Mouse (Mus musculus) midbrain, embryonic 11.5 days (tissue): Measurements from ENCODE around the gene Carf. TPM values are rescaled to one million over a fixed set of nuclear protein-coding genes. Genes with fewer than 3 reads are reported as not detected.
"Not testable (repeated sequence)": the region's sequence is repeated elsewhere in the genome, so short reads cannot be mapped to it uniquely, and the experiment has no call there.

Experiments
- ATAC-seq: fragments of 200-750 bp; cut with Nextera tagmentation; 2 replicates; pipeline ENCODE4 v1.8.0; 2017; ENCODE audit warnings: moderate TSS enrichment, moderate library complexity; ENCODE audit not compliant: low FRiP score
- DNase-seq: peaks from one replicate; pipeline ENCODE4 v3.0.0; 2015; ENCODE audit warnings: low spot score; ENCODE audit errors: missing footprints
- H3K27ac ChIP-seq: fragments of 300-500 bp; sonication (generic); 2 replicates; pipeline ENCODE4 v1.5.1; 2014; ENCODE audit warnings: low read depth, low read length
- H3K27me3 ChIP-seq: fragments of 300-500 bp; sonication (generic); 2 replicates; pipeline ENCODE4 v1.6.1; 2014; ENCODE audit warnings: mild to moderate bottlenecking, low read length, moderate library complexity, mixed read lengths; ENCODE audit not compliant: control insufficient read depth, insufficient read depth
- H3K36me3 ChIP-seq: fragments of 300-500 bp; sonication (generic); 2 replicates; pipeline ENCODE4 v1.6.1; 2014; ENCODE audit warnings: mild to moderate bottlenecking, low read length, moderate library complexity, mixed read lengths; ENCODE audit not compliant: control insufficient read depth, insufficient read depth
- H3K4me1 ChIP-seq: fragments of 300-500 bp; sonication (generic); 2 replicates; pipeline ENCODE4 v1.6.1; 2014; ENCODE audit warnings: low read length; ENCODE audit not compliant: control insufficient read depth, insufficient read depth
- H3K4me2 ChIP-seq: fragments of 300-500 bp; sonication (generic); 2 replicates; pipeline ENCODE4 v1.6.1; 2014; ENCODE audit warnings: mild to moderate bottlenecking, moderate library complexity
- H3K4me3 ChIP-seq: fragments of 300-500 bp; sonication (generic); 2 replicates; pipeline ENCODE4 v1.5.1; 2014; ENCODE audit warnings: low read depth, low read length
- H3K9ac ChIP-seq: fragments of 300-500 bp; sonication (generic); 2 replicates; pipeline ENCODE4 v1.6.1; 2014; ENCODE audit warnings: low read length
- H3K9me3 ChIP-seq: fragments of 300-500 bp; sonication (generic); 2 replicates; pipeline ENCODE4 v1.6.1; 2016; ENCODE audit warnings: low read length; ENCODE audit not compliant: control insufficient read depth
- WGBS: fragments of 180-500 bp; shearing (Covaris S2); extraction: QIAGEN DNeasy Blood & Tissue Kit; methylation state at CpG from one replicate; pipeline ENCODE4 v1.1.7; 2014; 5-methylcytosine and 5-hydroxymethylcytosine counted together
- polyA plus RNA-seq: library from polyadenylated mRNA; unstranded; fragments of >200 nt; fragmentation: Nextera tagmentation; extraction: Ambion mirVana; gene quantifications from 2 replicates; pipeline ENCODE4 v1.2.1, GENCODE M21; 2014

Gene Carf
- polyA plus RNA-seq, 1 experiment from 2014 or later: 6.7 TPM

DNA sequence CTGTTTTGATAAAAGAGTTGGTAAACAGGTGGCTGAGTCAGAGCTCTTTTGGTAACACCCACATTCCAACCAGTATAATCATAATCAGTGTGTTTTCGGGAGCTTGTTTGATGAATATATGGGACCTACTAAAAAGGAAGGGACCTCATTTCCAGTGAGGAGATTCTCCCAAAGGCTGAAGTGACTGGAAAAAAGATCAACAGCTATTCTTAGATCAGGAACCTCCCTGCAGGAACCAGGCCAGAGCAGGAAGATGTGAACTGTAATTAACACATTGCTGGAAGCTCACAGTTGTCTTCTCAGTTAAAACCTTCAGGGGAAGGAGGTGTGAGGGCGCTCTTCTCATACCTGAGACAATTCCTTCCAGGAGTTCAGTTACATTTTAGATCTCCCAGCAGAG is 71.6 kb downstream of the Carf start:
- Histone ChIP-seq H3K36me3 (no peaks in the 10 kb centered on the region), H3K4me1 (no peaks in the 10 kb centered on the region), H3K4me3 (no peak overlapping the region), H3K9ac (no peak overlapping the region), H3K27ac (no peak overlapping the region), H3K4me2 (no peak overlapping the region), H3K9me3 (no peaks in the 10 kb centered on the region), H3K27me3 (no peaks in the 10 kb centered on the region)
- ATAC-seq (no peak), DNase-seq (no peak)
- whole genome bisulfite sequencing: 78% methylated on average over 2 of the region's 2 CpGs

DNA sequence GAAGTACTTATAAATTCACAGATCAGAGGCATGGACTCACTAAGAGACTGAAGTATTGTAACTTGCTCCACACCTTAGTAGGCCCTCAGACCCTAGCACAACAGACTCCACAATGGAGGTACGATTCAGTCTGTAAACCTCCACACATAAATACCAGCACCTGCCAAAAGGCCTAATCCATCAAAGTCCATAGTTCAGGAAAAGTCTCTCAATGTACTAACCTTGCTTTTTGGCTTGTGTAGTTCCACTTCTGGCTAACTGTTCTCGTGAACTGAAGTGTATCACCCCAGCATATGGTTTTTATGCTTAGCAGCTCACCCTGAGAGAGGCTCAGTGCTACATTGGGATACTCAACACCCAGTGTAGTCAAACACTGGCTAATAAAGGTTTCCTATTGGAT is 72.2 kb downstream of the Carf start:
- Histone ChIP-seq H3K9ac (no peak overlapping the region), H3K27ac (no peak overlapping the region), H3K9me3 (no peaks in the 10 kb centered on the region), H3K4me2 (no peak overlapping the region), H3K36me3 (no peaks in the 10 kb centered on the region), H3K27me3 (no peaks in the 10 kb centered on the region), H3K4me3 (no peak overlapping the region), H3K4me1 (no peaks in the 10 kb centered on the region)
- ATAC-seq (no peak), DNase-seq (no peak)
- WGBS: 84% methylated on average over 2 of the region's 2 CpGs

DNA sequence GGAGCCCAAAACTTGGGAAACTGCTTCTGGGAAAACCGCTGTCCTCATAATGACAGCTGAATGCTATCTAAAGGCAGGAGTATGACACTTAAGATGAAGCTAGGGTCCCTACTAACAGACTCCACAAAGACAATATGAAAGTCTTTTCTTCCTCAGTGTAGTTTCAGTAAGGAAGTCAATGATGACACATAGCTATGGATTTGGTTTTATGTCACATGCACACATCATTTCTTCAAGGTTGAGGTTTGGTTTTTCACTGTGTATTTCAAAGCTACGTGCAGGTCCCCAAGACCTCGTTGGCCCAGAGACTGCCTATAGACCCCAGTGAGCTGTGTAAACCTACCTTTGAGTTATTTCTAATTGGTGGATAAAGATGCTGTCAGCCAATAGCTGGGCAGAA is 75.1 kb downstream of the Carf start:
- WGBS: 85% methylated on average over 3 of the region's 3 CpGs
- Histone ChIP-seq H3K27me3 (no peaks in the 10 kb centered on the region), H3K4me3 (no peak overlapping the region), H3K36me3 (no peaks in the 10 kb centered on the region), H3K27ac (no peak overlapping the region), H3K9ac (no peak overlapping the region), H3K4me2 (no peak overlapping the region), H3K4me1 (no peaks in the 10 kb centered on the region), H3K9me3 (no peaks in the 10 kb centered on the region)
- no peak for ATAC-seq
- no peak for DNase-seq

DNA sequence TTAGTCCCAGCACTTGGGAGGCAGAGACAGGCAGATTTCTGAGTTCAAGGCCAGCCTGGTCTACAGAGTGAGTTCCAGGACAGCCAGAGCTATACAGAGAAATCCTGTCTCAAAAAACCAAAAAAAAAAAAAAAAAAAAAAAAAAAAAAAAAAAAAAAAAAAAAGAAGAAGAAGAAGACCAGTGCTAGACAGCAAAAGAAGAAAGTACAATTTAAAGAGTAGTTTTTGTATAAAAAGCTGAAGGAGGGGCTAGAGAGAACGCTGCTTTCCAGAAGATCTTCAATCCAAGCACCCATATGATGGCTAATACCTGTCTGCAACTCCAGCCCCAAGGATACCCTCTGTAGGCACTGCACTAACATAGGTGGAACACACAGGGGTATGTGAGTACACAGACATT is 79.8 kb downstream of the Carf start:
- not testable (repeated sequence) for H3K9me3 ChIP-seq, H3K9ac ChIP-seq, H3K27me3 ChIP-seq, ATAC-seq, H3K27ac ChIP-seq, H3K4me1 ChIP-seq, H3K4me2 ChIP-seq, H3K36me3 ChIP-seq, H3K4me3 ChIP-seq, DNase-seq
- 87% methylated on average over 1 of the region's 1 CpGs for WGBS

DNA sequence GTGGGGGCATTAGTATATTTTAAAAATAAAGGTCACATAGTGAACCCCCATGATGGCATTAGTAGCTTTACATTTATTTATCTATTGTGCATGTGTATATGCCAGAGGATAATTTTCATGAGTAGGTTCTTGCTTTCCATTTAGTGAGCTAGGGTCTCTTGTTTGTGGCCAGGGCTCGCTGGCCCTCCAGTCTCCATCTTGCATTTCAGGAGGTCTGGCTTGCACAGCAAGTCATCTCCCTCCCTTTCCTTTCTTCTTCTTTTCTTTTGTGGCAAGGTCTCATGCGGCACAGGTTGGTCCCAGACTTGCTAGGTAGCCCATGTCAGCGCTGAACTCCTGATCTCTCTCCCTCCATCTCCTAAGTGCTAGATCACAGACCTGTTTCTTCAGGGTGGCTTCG is 81.3 kb downstream of the Carf start:
- H3K36me3 ChIP-seq: no peaks in the 10 kb centered on the region
- no peaks in the 10 kb centered on the region for H3K27me3 ChIP-seq
- H3K9me3 ChIP-seq: no peaks in the 10 kb centered on the region
- no peak overlapping the region for H3K27ac ChIP-seq
- no peak overlapping the region for H3K4me3 ChIP-seq
- 30% methylated on average over 4 of the region's 4 CpGs for WGBS
- H3K9ac ChIP-seq: peak overlapping the region; percentile 66; the same call in 1 of the 2 replicates
- ATAC-seq: no peak
- H3K4me1 ChIP-seq: peaks cover 10% of the 10 kb centered on the region
- DNase-seq: peak; percentile 88
- H3K4me2 ChIP-seq: peak overlapping the region; percentile 52

DNA sequence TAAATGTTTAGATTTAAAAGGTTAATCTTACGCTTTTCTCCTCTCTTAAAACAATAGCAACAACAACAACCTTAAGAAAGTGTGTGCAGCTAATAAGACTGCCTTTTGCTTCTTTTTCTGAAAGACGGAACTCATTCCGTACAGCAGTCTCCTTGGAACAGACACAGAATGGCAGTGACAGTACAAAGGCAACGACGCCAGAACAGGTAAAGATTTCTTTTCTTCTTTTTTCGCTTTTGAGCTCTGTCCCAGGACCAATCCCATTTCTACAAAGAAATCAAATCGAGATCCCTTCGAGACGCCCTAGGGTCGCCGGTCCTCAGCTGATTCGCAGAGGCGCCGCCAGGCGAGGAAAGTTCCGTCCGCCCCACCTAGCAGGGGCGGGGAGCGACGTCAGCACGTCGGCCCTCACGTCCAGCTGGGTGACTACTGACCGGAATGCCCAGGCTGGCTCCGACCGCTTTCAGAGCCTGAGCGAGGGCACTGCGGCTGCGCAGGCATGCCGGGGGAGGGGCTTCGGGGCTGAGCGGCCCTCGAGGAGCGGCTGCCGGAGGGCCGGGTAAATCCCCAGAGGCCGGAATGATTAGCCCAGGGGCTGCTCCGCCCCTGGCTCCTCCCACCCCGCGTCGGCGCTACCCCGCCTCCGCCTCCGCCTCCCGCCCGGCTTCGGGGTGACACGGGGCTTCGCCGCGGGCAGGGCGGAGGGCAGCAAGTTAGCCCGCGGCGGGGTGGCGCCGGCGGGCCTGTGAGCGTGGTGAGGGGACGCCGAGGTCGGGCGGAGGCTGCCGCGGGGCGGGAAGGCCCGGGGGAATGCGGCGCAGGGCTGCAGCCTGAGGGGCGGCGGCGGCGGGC is 82.1 kb downstream of the Carf start, which contains the start of gene Nbeal1:
TSS of gene Nbeal1 (plus strand) at position 668 of the 852 bp plus-strand sequence.
- Histone ChIP-seq H3K4me1 (peaks cover 10% of the 10 kb centered on the region), H3K4me2 (peak within 1 kb of the TSS; percentile 64), H3K9ac (peak within 1 kb of the TSS; percentile 86), H3K27me3 (no peaks in the 10 kb centered on the region), H3K36me3 (no peaks in the 10 kb centered on the region), H3K4me3 (peak within 1 kb of the TSS; percentile 84), H3K27ac (peak within 1 kb of the TSS; percentile 92), H3K9me3 (no peaks in the 10 kb centered on the region)
- peak; percentile 100 for DNase-seq
- ATAC-seq: peak; percentile 99
- WGBS: under 1% methylated on average over 71 of the region's 74 CpGs

DNA sequence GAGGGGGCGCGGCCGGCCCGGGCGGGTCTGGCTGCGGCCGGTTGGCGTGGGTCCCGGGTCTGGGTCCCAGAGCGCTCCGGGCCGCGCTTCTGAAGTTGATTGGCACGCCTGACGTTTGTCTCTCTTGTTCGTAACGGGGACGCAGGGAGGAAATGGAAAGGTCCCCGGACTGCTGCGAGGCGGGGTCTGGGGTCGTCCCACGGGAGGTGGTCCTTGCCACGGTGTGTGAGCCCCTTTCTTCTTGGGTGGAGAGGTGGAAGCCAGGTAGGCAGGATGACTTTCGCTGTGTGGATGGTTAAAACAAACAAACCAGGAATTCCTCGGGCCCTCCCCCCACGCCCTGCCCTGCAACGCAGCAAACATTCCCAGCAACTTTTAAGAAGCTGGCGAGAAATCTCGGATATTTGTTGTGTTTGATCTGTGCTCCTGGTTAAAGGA is 82.8 kb downstream of the Carf start:
- Histone ChIP-seq H3K27ac (peak overlapping the region; percentile 92), H3K4me2 (peak overlapping the region; percentile 64), H3K4me3 (peak overlapping the region; percentile 84), H3K4me1 (peaks cover 10% of the 10 kb centered on the region), H3K36me3 (no peaks in the 10 kb centered on the region), H3K9ac (peak overlapping the region; percentile 86), H3K27me3 (no peaks in the 10 kb centered on the region), H3K9me3 (no peaks in the 10 kb centered on the region)
- peak; percentile 88; the same call in 1 of the 2 replicates for ATAC-seq
- WGBS: under 1% methylated on average over 30 of the region's 30 CpGs
- DNase-seq: peak; percentile 98

DNA sequence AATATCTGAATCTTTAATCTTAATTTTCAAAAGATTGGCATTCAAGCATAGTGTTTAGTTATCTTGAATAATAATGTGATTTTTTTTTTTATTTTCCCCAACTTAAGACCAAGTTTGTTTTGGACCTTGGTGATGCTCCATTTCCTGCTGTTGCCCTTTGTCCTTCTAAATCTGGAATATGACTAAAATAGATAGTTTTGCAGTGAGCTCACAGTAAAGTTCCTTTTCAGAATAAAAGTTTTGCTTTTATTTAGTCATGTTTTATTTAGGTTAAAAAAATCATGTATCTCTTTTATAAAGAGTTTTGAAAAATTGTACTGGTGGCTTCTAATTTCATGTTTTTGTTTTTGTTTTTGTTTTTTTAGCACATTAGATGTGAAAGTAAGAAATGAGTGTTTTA is 90.4 kb downstream of the Carf start:
- Histone ChIP-seq H3K36me3 (no peaks in the 10 kb centered on the region), H3K4me3 (no peak overlapping the region), H3K27ac (no peak overlapping the region), H3K9me3 (no peaks in the 10 kb centered on the region), H3K27me3 (no peaks in the 10 kb centered on the region), H3K9ac (no peak overlapping the region), H3K4me1 (no peaks in the 10 kb centered on the region), H3K4me2 (no peak overlapping the region)
- DNase-seq (no peak), ATAC-seq (no peak)

DNA sequence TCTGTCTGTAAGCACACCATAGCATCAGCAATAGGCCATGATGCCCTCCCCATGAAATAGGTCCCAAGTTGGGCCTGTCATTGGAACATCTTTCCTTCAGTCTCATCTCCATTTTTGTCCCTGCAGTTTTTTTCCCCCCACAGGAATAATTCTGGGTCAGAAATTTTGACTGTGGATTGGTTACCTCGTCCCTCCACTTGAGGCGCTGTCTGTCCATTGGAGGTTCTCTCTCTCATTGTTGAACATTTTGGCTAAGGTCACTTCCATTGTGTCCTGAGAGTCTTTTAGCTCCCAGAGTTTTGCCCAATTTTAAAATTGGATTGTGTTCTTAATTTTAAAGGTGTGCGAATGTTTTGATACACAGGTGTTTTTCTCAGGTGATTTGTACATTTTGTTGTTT is 98.8 kb downstream of the Carf start:
- H3K36me3 ChIP-seq: peaks cover 6% of the 10 kb centered on the region
- no peaks in the 10 kb centered on the region for H3K4me1 ChIP-seq
- no peak overlapping the region for H3K9ac ChIP-seq
- no peak overlapping the region for H3K4me2 ChIP-seq
- H3K27ac ChIP-seq: no peak overlapping the region
- ATAC-seq (no peak), DNase-seq (peak; percentile 87)
- 67% methylated on average over 3 of the region's 3 CpGs for WGBS
- no peaks in the 10 kb centered on the region for H3K27me3 ChIP-seq
- H3K9me3 ChIP-seq: no peaks in the 10 kb centered on the region
- no peak overlapping the region for H3K4me3 ChIP-seq
